Mouse (Mus musculus): ENCODE results near the gene Spem1. TPM values are rescaled to one million over a fixed set of nuclear protein-coding genes. Genes with fewer than 3 reads are reported as not detected.

The Spem1 gene
- total and polyA plus RNA-seq, 3 experiments, result not detected

DNA sequence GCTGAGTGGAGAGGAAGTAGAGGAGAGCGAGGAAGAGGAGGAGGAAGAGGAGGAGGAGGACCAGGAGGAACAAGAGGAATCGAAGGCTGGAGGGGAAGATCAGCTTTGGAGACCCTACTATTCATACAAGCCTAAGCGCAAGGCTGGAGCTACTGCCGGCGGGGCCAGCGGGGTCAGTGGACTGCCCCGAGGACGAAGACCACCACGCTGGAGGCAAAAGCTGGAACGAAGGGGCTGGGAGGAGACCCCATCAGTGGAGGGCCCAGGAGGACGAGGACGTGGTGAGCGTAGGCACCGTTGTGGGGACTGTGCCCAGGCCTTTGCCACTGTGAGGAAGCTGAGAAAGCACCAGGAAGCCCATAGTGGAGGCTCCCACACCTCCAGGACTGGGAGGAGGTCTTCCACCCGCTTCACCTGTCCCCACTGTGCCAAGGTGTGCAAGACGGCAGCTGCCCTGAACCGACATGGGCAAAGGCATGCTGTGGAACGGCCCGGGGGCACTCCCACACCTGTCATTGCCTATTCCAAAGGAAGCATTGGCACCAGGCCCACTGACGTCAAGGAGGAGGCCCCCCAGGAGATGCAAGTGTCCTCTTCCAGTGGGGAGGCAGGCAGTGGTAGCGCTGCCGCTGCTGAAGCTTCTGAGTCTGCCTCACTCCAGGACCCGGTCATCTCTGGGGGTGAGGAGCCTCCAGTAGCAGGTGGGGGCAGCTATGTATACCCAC lies 43.6 kb downstream of the Spem1 start:
- TF ChIP-seq MEF2A (IDR thresholded peaks at IDR 0.05; ENCODE audit: borderline replicate concordance, low read depth, low read length) (no peak), RCOR1 (conservative IDR thresholded peaks at IDR 0.05; ENCODE audit: low read depth, low read length) (no peak), CHD1 (IDR thresholded peaks at IDR 0.05; ENCODE audit: low read depth, low read length) (no peak), ETS1 (conservative IDR thresholded peaks at IDR 0.05; ENCODE audit: low read depth, low read length) (no peak), HCFC1 (IDR thresholded peaks at IDR 0.05; ENCODE audit: low read depth, low read length) (no peak), ZC3H11A (IDR thresholded peaks at IDR 0.05; ENCODE audit: low read depth, low read length) (no peak), E2F4 (IDR thresholded peaks at IDR 0.05; ENCODE audit: insufficient replicate concordance, low read depth, low read length) (no peak), KAT2A (IDR thresholded peaks at IDR 0.05; ENCODE audit: insufficient replicate concordance, low read length) (no peak), MXI1 (IDR thresholded peaks at IDR 0.05; ENCODE audit: low read depth, low read length) (no peak), MAX (IDR thresholded peaks at IDR 0.05; ENCODE audit: low read length) (no peak), BHLHE40 (IDR thresholded peaks at IDR 0.05; ENCODE audit: low read depth, low read length) (no peak), MAFK (IDR thresholded peaks at IDR 0.05; ENCODE audit: insufficient replicate concordance, low read length) (no peak), SIN3A (IDR thresholded peaks at IDR 0.05; ENCODE audit: low read length) (no peak), CTCF (conservative IDR thresholded peaks at IDR 0.05 in 1 of 2, IDR thresholded peaks at IDR 0.05 in 1 of 2; ENCODE audit: low read depth in 2 of 2, low read length in 2 of 2) (no peak), MYC (IDR thresholded peaks at IDR 0.05; ENCODE audit: low read depth, low read length) (no peak), NELFE (IDR thresholded peaks at IDR 0.05; ENCODE audit: low read depth, low read length) (no peak)
- Histone ChIP-seq H3K9me3 (replicated peaks; ENCODE audit: low read length) (no peaks in the 10 kb centered on the region), H3K27ac (ENCODE audit: insufficient read depth, low read depth) (no peak overlapping the region), H3K27me3 (replicated peaks) (no peaks in the 10 kb centered on the region), H3K4me2 (ENCODE audit: insufficient read depth, low read depth, poor library complexity, severe bottlenecking) (no peak overlapping the region), H3K4me1 (ENCODE audit: control insufficient read depth in 1 of 2, insufficient read depth in 2 of 2) (peaks cover 40 to 71% of the 10 kb centered on the region in 2 experiments), H3K4me3 (replicated peaks in 1 of 3; ENCODE audit: low read depth in 2 of 3, low read length in 2 of 3, poor library complexity in 1 of 3) (no peak overlapping the region), H3K9ac (ENCODE audit: insufficient read depth, low read depth) (no peak overlapping the region), H3K79me2 (replicated peaks; ENCODE audit: control insufficient read depth, extremely low read depth, insufficient read depth, poor library complexity, severe bottlenecking) (no peaks in the 10 kb centered on the region), H3K36me3 (replicated peaks in 1 of 2; ENCODE audit: control insufficient read depth in 1 of 2, insufficient read depth in 1 of 2, low read length in 1 of 2) (peaks cover 8 to 40% of the 10 kb centered on the region in 2 experiments)
- in situ Hi-C loops (cut with MboI; ENCODE audit: low pct_ligation_motif_present, low pct_unique_long_range_greater_than_20kb, low sequenced_read_pairs), result no loop called here
- dilution Hi-C loops (cut with MboI; ENCODE audit: extremely low pct_ligation_motif_present, extremely low pct_unique_long_range_greater_than_20kb, low sequenced_read_pairs), result no loop called here
- DNase-seq (ENCODE audit: extremely low read depth), result no peak

DNA sequence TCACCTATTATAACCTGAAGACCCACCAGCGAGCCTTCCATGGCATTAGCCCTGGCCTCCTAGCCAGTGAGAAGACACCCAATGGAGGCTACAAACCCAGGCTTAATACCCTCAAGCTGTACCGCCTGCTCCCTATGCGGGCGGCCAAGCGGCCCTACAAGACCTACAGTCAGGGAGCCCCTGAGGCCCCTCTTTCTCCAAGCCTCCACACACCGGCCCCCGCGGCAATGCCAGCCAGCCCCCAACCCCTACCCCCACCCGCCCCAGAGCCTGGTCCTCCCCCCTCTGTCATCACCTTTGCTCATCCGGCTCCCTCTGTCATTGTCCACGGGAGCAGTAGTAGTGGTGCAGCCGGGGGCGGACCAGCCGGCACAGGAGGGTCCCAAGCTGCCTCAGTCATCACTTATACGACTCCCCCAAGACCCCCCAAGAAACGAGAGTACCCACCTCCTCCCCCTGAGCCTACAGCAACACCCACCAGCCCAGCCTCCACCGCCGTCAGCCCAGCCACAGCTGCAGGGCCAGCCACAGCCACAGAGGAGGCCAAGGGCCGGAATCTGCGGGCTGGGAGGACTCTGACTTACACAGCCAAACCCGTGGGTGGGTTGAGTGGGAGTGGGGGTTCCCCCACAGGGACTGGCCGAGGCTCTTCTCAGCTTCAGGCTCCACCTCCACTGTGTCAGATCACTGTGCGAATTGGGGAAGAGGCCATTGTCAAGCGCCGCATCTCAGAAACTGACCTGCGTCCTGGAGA lies 44.3 kb downstream of the Spem1 start:
- Histone ChIP-seq H3K9ac (ENCODE audit: insufficient read depth, low read depth) (no peak overlapping the region), H3K9me3 (replicated peaks; ENCODE audit: low read length) (no peaks in the 10 kb centered on the region), H3K36me3 (replicated peaks in 1 of 2; ENCODE audit: control insufficient read depth in 1 of 2, insufficient read depth in 1 of 2, low read length in 1 of 2) (peaks cover 8 to 38% of the 10 kb centered on the region in 2 experiments), H3K27me3 (replicated peaks) (no peaks in the 10 kb centered on the region), H3K4me3 (replicated peaks in 1 of 3; ENCODE audit: low read depth in 2 of 3, low read length in 2 of 3, poor library complexity in 1 of 3) (no peak overlapping the region), H3K79me2 (replicated peaks; ENCODE audit: control insufficient read depth, extremely low read depth, insufficient read depth, poor library complexity, severe bottlenecking) (no peaks in the 10 kb centered on the region), H3K4me2 (ENCODE audit: insufficient read depth, low read depth, poor library complexity, severe bottlenecking) (no peak overlapping the region), H3K27ac (ENCODE audit: insufficient read depth, low read depth) (no peak overlapping the region), H3K4me1 (ENCODE audit: control insufficient read depth in 1 of 2, insufficient read depth in 2 of 2) (peaks cover 40 to 71% of the 10 kb centered on the region in 2 experiments)
- DNase-seq (ENCODE audit: extremely low read depth), result no peak
- dilution Hi-C loops (cut with MboI; ENCODE audit: extremely low pct_ligation_motif_present, extremely low pct_unique_long_range_greater_than_20kb, low sequenced_read_pairs), result no loop called here
- in situ Hi-C loops (cut with MboI; ENCODE audit: low pct_ligation_motif_present, low pct_unique_long_range_greater_than_20kb, low sequenced_read_pairs), result no loop called here
- no peak for TF ChIP-seq MAX (IDR thresholded peaks at IDR 0.05; ENCODE audit: low read length)
- no peak for TF ChIP-seq USF1 (IDR thresholded peaks at IDR 0.05; ENCODE audit: low read depth, low read length)
- no peak for TF ChIP-seq MXI1 (IDR thresholded peaks at IDR 0.05; ENCODE audit: low read depth, low read length)
- no peak for TF ChIP-seq KAT2A (IDR thresholded peaks at IDR 0.05; ENCODE audit: insufficient replicate concordance, low read length)
- no peak for TF ChIP-seq NELFE (IDR thresholded peaks at IDR 0.05; ENCODE audit: low read depth, low read length)
- no peak for TF ChIP-seq CHD1 (IDR thresholded peaks at IDR 0.05; ENCODE audit: low read depth, low read length)
- no peak for TF ChIP-seq TCF12 (IDR thresholded peaks at IDR 0.05; ENCODE audit: low read depth, low read length)
- TF ChIP-seq ETS1 (conservative IDR thresholded peaks at IDR 0.05; ENCODE audit: low read depth, low read length), result no peak
- no peak for TF ChIP-seq E2F4 (IDR thresholded peaks at IDR 0.05; ENCODE audit: insufficient replicate concordance, low read depth, low read length)
- no peak for TF ChIP-seq ELF1 (IDR thresholded peaks at IDR 0.05; ENCODE audit: low read depth, low read length)
- no peak for TF ChIP-seq TBP (conservative IDR thresholded peaks at IDR 0.05; ENCODE audit: low read depth, low read length)
- no peak for TF ChIP-seq EP300 (IDR thresholded peaks at IDR 0.05; ENCODE audit: low read length)
- no peak for TF ChIP-seq ZKSCAN1 (IDR thresholded peaks at IDR 0.05; ENCODE audit: borderline replicate concordance, low read depth, low read length)
- TF ChIP-seq POLR2AphosphoS2 (IDR thresholded peaks at IDR 0.05; ENCODE audit: low read depth, low read length), result no peak
- no peak for TF ChIP-seq MYC (IDR thresholded peaks at IDR 0.05; ENCODE audit: low read depth, low read length)
- TF ChIP-seq SMC3 (IDR thresholded peaks at IDR 0.05; ENCODE audit: low read depth, low read length), result no peak
- no peak for TF ChIP-seq RCOR1 (conservative IDR thresholded peaks at IDR 0.05; ENCODE audit: low read depth, low read length)
- no peak for TF ChIP-seq RAD21 (IDR thresholded peaks at IDR 0.05; ENCODE audit: low read depth, low read length)
- TF ChIP-seq USF2 (conservative IDR thresholded peaks at IDR 0.05; ENCODE audit: low read depth, low read length), result no peak
